Mouse (Mus musculus): ENCODE measurements around the gene Ell2.

Gene Ell2

GRCm38 (mm10) chr13:75730717-75731116, 24.2 kb downstream of the Ell2 start:
- in situ Hi-C loops (cut with MboI, MseI), result no loop called here

GRCm38 (mm10) chr13:75733594-75734161, 27.1 kb downstream of the Ell2 start:
- in situ Hi-C loops (cut with MboI, MseI), result no loop called here

- in situ Hi-C loops (cut with MboI, MseI), result no loop called here
Measured at GRCm38 (mm10) chr13:75734231-75734630, 27.7 kb downstream of the Ell2 start.

GRCm38 (mm10) chr13:75735606-75736005, 29.0 kb downstream of the Ell2 start:
- in situ Hi-C loops (cut with MboI, MseI), result no loop called here

- in situ Hi-C loops (cut with MboI, MseI), result no loop called here
Measured at GRCm38 (mm10) chr13:75737991-75738390, 31.4 kb downstream of the Ell2 start.

- in situ Hi-C loops (cut with MboI, MseI), result no loop called here
Measured at GRCm38 (mm10) chr13:75738536-75738935, 32.0 kb downstream of the Ell2 start.

- in situ Hi-C loops (cut with MboI, MseI), result no loop called here
Measured at GRCm38 (mm10) chr13:75738957-75739356, 32.4 kb downstream of the Ell2 start.

GRCm38 (mm10) chr13:75740018-75740417, 33.5 kb downstream of the Ell2 start:
- in situ Hi-C loops (cut with MboI, MseI), result no loop called here

GRCm38 (mm10) chr13:75741119-75741518, 34.6 kb downstream of the Ell2 start:
- in situ Hi-C loops (cut with MboI, MseI), result no loop called here

- in situ Hi-C loops (cut with MboI, MseI), result no loop called here
Measured at GRCm38 (mm10) chr13:75741736-75742729, 35.5 kb downstream of the Ell2 start.

GRCm38 (mm10) chr13:75742970-75743369, 36.4 kb downstream of the Ell2 start:
- in situ Hi-C loops (cut with MboI, MseI), result no loop called here

- in situ Hi-C loops (cut with MboI, MseI), result no loop called here
Measured at GRCm38 (mm10) chr13:75744065-75744464, 37.5 kb downstream of the Ell2 start.

- in situ Hi-C loops (cut with MboI, MseI), result no loop called here
Measured at GRCm38 (mm10) chr13:75745328-75745727, 38.8 kb downstream of the Ell2 start.

GRCm38 (mm10) chr13:75747265-75747664, 40.7 kb downstream of the Ell2 start:
- in situ Hi-C loops (cut with MboI, MseI), result no loop called here

- in situ Hi-C loops (cut with MboI, MseI), result no loop called here
Measured at GRCm38 (mm10) chr13:75748685-75749084, 42.1 kb downstream of the Ell2 start.

GRCm38 (mm10) chr13:75750785-75751184, 44.2 kb downstream of the Ell2 start:
- in situ Hi-C loops (cut with MboI, MseI), result no loop called here

GRCm38 (mm10) chr13:75752216-75752938, 45.8 kb downstream of the Ell2 start:
- in situ Hi-C loops (cut with MboI, MseI), result no loop called here

GRCm38 (mm10) chr13:75754398-75754797, 47.8 kb downstream of the Ell2 start:
- in situ Hi-C loops (cut with MboI, MseI), result no loop called here

- in situ Hi-C loops (cut with MboI, MseI), result no loop called here
Measured at GRCm38 (mm10) chr13:75760859-75761548, 54.4 kb downstream of the Ell2 start.

- in situ Hi-C loops (cut with MboI, MseI), result no loop called here
Measured at GRCm38 (mm10) chr13:75762759-75763158, 56.2 kb downstream of the Ell2 start.

GRCm38 (mm10) chr13:75763280-75763679, 56.7 kb downstream of the Ell2 start:
- in situ Hi-C loops (cut with MboI, MseI), result no loop called here

GRCm38 (mm10) chr13:75765742-75766141, 59.2 kb downstream of the Ell2 start:
- in situ Hi-C loops (cut with MboI, MseI), result no loop called here
